Mouse (Mus musculus) limb, embryonic 12.5 days (tissue): ENCODE results near the gene Lck. TPM values are rescaled to one million over a fixed set of nuclear protein-coding genes. Genes with fewer than 3 reads are reported as not detected.
A peak's percentile ranks its signal among the peaks of the same experiment; 100 is the strongest.

Experiments used
- ATAC-seq: fragments of 200-750 bp; cut with Nextera tagmentation; 2 replicates; pipeline ENCODE4 v1.8.0; 2017; ENCODE audit warnings: low read depth, moderate TSS enrichment; ENCODE audit not compliant: insufficient number of reproducible peaks, insufficient read depth, low FRiP score, low TSS enrichment
- H3K27ac ChIP-seq: fragments of 300-500 bp; sonication (generic); 2 replicates; pipeline ENCODE4 v1.5.1; 2016; ENCODE audit warnings: mild to moderate bottlenecking, moderate library complexity
- H3K27me3 ChIP-seq: fragments of 300-500 bp; sonication (generic); 2 replicates; pipeline ENCODE4 v1.6.1; 2016; ENCODE audit warnings: mild to moderate bottlenecking, moderate library complexity
- H3K36me3 ChIP-seq: fragments of 300-500 bp; sonication (generic); 2 replicates; pipeline ENCODE4 v1.6.1; 2016; ENCODE audit warnings: mild to moderate bottlenecking, moderate library complexity
- H3K4me1 ChIP-seq: fragments of 300-500 bp; sonication (generic); replicated peaks from 2 replicates; pipeline ENCODE4 v1.6.1; 2016
- H3K4me2 ChIP-seq: fragments of 300-500 bp; sonication (generic); 2 replicates; pipeline ENCODE4 v1.6.1; 2016; ENCODE audit warnings: mild to moderate bottlenecking, moderate library complexity
- H3K4me3 ChIP-seq: fragments of 300-500 bp; sonication (generic); replicated peaks from 2 replicates; pipeline ENCODE4 v1.5.1; 2016; ENCODE audit warnings: mild to moderate bottlenecking
- H3K9ac ChIP-seq: fragments of 300-500 bp; sonication (generic); replicated peaks from 2 replicates; pipeline ENCODE4 v1.6.1; 2016; ENCODE audit warnings: mild to moderate bottlenecking, moderate library complexity
- H3K9me3 ChIP-seq: fragments of 300-500 bp; sonication (generic); 2 replicates; pipeline ENCODE4 v1.6.1; 2016; ENCODE audit warnings: mild to moderate bottlenecking, moderate library complexity
- WGBS: fragments of 180-500 bp; shearing (Covaris S2); methylation state at CpG from one replicate; pipeline ENCODE4 v1.1.7; 2016; 5-methylcytosine and 5-hydroxymethylcytosine counted together
- microRNA-seq: library from miRNA; unstranded; fragments of <30 nt; microRNA quantifications from one replicate; pipeline ENCODE4, GENCODE M21; 2017
- polyA plus RNA-seq: library from polyadenylated mRNA; unstranded; fragments of >200 nt; fragmentation: Nextera tagmentation; extraction: Ambion mirVana; gene quantifications from 2 replicates; pipeline ENCODE4 v1.2.1, GENCODE M21; 2016

Lck gene
- polyA plus RNA-seq, 1 experiment from 2014 or later, result 17.0 TPM

GRCm38 (mm10) chr4:129502901-129503444 lies 70.5 kb downstream of the Lck start:
- no peak overlapping the region for H3K27ac ChIP-seq
- ATAC-seq, result no peak
- H3K9ac ChIP-seq, result no peak overlapping the region
- H3K4me3 ChIP-seq, result no peak overlapping the region
- no peaks in the 10 kb centered on the region for H3K27me3 ChIP-seq
- H3K4me2 ChIP-seq, result no peak overlapping the region
- H3K4me1 ChIP-seq, result peaks cover 4% of the 10 kb centered on the region; the same call in 1 of the 2 replicates
- no peaks in the 10 kb centered on the region for H3K9me3 ChIP-seq
- H3K36me3 ChIP-seq, result no peaks in the 10 kb centered on the region
- WGBS, result 73% methylated on average over 11 of the region's 11 CpGs

- Histone ChIP-seq H3K27me3 (no peaks in the 10 kb centered on the region), H3K4me1 (peaks cover 4% of the 10 kb centered on the region; the same call in 1 of the 2 replicates), H3K9ac (no peak overlapping the region), H3K4me3 (no peak overlapping the region), H3K36me3 (no peaks in the 10 kb centered on the region), H3K4me2 (no peak overlapping the region), H3K27ac (no peak overlapping the region), H3K9me3 (no peaks in the 10 kb centered on the region)
- 66% methylated on average over 9 of the region's 9 CpGs for WGBS
- ATAC-seq, result no peak
Observed at GRCm38 (mm10) chr4:129502327-129502888, 71.0 kb downstream of the Lck start.

GRCm38 (mm10) chr4:129500607-129501566 lies 72.6 kb downstream of the Lck start:
- Histone ChIP-seq H3K36me3 (no peaks in the 10 kb centered on the region), H3K9me3 (no peaks in the 10 kb centered on the region), H3K27ac (peak overlapping the region; percentile 91), H3K4me1 (peaks cover 10% of the 10 kb centered on the region), H3K27me3 (no peaks in the 10 kb centered on the region), H3K4me3 (peak overlapping the region; percentile 54), H3K9ac (peak overlapping the region; percentile 66), H3K4me2 (peak overlapping the region; percentile 64)
- WGBS, result 2% methylated on average over 47 of the region's 49 CpGs
- peak; percentile 84 for ATAC-seq

GRCm38 (mm10) chr4:129500017-129500416 lies 73.4 kb downstream of the Lck start:
- H3K4me3 ChIP-seq, result peak overlapping the region; percentile 54
- H3K27ac ChIP-seq, result peak overlapping the region; percentile 91
- H3K4me1 ChIP-seq, result peaks cover 10% of the 10 kb centered on the region
- H3K9ac ChIP-seq, result no peak overlapping the region; the same call in 1 of the 2 replicates
- H3K36me3 ChIP-seq, result no peaks in the 10 kb centered on the region
- ATAC-seq, result no peak
- H3K4me2 ChIP-seq, result peak overlapping the region; percentile 64
- no peaks in the 10 kb centered on the region for H3K9me3 ChIP-seq
- H3K27me3 ChIP-seq, result no peaks in the 10 kb centered on the region
- 82% methylated on average over 8 of the region's 8 CpGs for WGBS

- Histone ChIP-seq H3K27me3 (no peaks in the 10 kb centered on the region), H3K9me3 (no peaks in the 10 kb centered on the region), H3K4me1 (peaks cover 10% of the 10 kb centered on the region), H3K36me3 (no peaks in the 10 kb centered on the region), H3K4me2 (no peak overlapping the region), H3K9ac (no peak overlapping the region), H3K4me3 (no peak overlapping the region), H3K27ac (peak overlapping the region; percentile 45; the same call in 1 of the 2 replicates)
- ATAC-seq, result no peak
- 75% methylated on average over 3 of the region's 3 CpGs for WGBS
Observed at GRCm38 (mm10) chr4:129498941-129499340, 74.5 kb downstream of the Lck start.

Small RNA genes lying within 50 kb of the gene (microRNA-seq; reads per million reads assigned to microRNA genes)
- not detected for gene Mir8119

Other genes with a start within 250 kb of the Lck start
- gene Rbbp4, start 238.3 kb downstream of the Lck start, polyA plus RNA-seq, result 577 and 606 TPM in 2 replicates
- gene Zbtb8os, start 237.9 kb downstream of the Lck start, polyA plus RNA-seq, result 45.0 and 48.8 TPM in 2 replicates
- 12.0 and 13.0 TPM in 2 replicates for gene Zbtb8a, start 195.5 kb downstream of the Lck start, polyA plus RNA-seq
- 1.2 and 1.4 TPM in 2 replicates for gene Zbtb8b, start 132.8 kb downstream of the Lck start, polyA plus RNA-seq
- gene Bsdc1, start 112.1 kb downstream of the Lck start, polyA plus RNA-seq, result 24.6 and 24.9 TPM in 2 replicates
- gene Tssk3, start 82.6 kb downstream of the Lck start, polyA plus RNA-seq, result not detected in 2 replicates
- not detected in 2 replicates for gene Fam229a, start 82.5 kb downstream of the Lck start, polyA plus RNA-seq
- 1,451 and 1,538 TPM in 2 replicates for gene Marcksl1, start 60.1 kb downstream of the Lck start, polyA plus RNA-seq
- gene Hdac1, start 30.9 kb downstream of the Lck start, polyA plus RNA-seq, result 278 and 292 TPM in 2 replicates
- 3.4 and 4.1 TPM in 2 replicates for gene Fam167b, start 4.9 kb upstream of the Lck start, polyA plus RNA-seq
- gene Eif3i, start 27.0 kb upstream of the Lck start, polyA plus RNA-seq, result 259 and 264 TPM in 2 replicates
- gene Tmem234, start 27.0 kb upstream of the Lck start, polyA plus RNA-seq, result 187 and 190 TPM in 2 replicates
- gene Dcdc2b, start 40.6 kb upstream of the Lck start, polyA plus RNA-seq, result 2.3 and 2.7 TPM in 2 replicates
- gene Iqcc, start 45.5 kb upstream of the Lck start, polyA plus RNA-seq, result 31.8 and 32.5 TPM in 2 replicates
- 52.0 and 53.6 TPM in 2 replicates for gene Ccdc28b, start 50.3 kb upstream of the Lck start, polyA plus RNA-seq
- gene Txlna, start 67.4 kb upstream of the Lck start, polyA plus RNA-seq, result 106 and 109 TPM in 2 replicates
- 13.9 and 18.0 TPM in 2 replicates for gene Kpna6, start 99.1 kb upstream of the Lck start, polyA plus RNA-seq
- gene Tmem39b, start 123.2 kb upstream of the Lck start, polyA plus RNA-seq, result 15.4 and 16.8 TPM in 2 replicates
- 204 TPM in 2 replicates for gene Khdrbs1, start 168.7 kb upstream of the Lck start, polyA plus RNA-seq
- 327 and 335 TPM in 2 replicates for gene Ptp4a2, start 237.6 kb upstream of the Lck start, polyA plus RNA-seq